Mouse (Mus musculus): ENCODE measurements around the gene Rps6kb1.

DNA sequence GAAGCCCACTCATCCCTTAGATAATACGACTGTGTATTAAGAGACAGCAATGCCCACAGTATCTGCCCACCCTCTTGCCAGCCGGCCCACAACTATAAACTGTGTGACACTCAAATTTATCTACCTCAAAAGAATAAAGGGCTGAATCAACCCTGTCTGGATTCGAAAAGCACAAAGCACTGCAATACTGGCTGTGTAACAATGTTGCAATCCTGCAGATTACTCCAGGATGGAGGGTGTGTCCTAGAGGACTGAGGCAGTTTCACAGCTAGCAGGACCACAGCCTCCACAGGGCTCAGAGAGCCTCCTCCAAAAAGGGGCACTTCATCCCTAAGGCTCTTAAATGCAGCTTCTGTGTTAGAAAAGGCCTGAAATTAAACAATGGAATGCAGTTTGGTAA is 28.0 kb downstream of the Rps6kb1 start:
- TF ChIP-seq CTCF (IDR thresholded peaks at IDR 0.05; ENCODE audit: control insufficient read depth, insufficient read depth, insufficient read length) (no peak), USF1 (IDR thresholded peaks at IDR 0.05; ENCODE audit: low read depth) (no peak), CEBPB (IDR thresholded peaks at IDR 0.05; ENCODE audit: low read depth) (no peak)
